Mouse (Mus musculus): ENCODE data around the gene Esp23. TPM values are rescaled to one million over a fixed set of nuclear protein-coding genes. Genes with fewer than 3 reads are reported as not detected.
"Not testable (repeated sequence)": the region's sequence is repeated elsewhere in the genome, so short reads cannot be mapped to it uniquely, and the experiment has no call there.

The Esp23 gene
- polyA plus RNA-seq (2016; fragmentation: Nextera tagmentation; extraction: Ambion mirVana) = not detected in 2 replicates

GRCm38 (mm10) chr17:39076937-39077336, at the start of gene Esp23:
Esp23 (minus strand) TSS chr17:39077037.
- Histone ChIP-seq H3K27ac (replicated peaks) (no peak within 1 kb of the TSS), H3K9me3 (0 out of 2 replicates have a peak, but pooled peaks cover 10% of the 10 kb centered on the region), H3K36me3 (no peaks in the 10 kb centered on the region), H3K9ac (replicated peaks) (no peak within 1 kb of the TSS), H3K4me1 (no peaks in the 10 kb centered on the region), H3K4me2 (replicated peaks) (no peak within 1 kb of the TSS), H3K4me3 (no peak within 1 kb of the TSS), H3K27me3 (no peaks in the 10 kb centered on the region)
- no peak for ATAC-seq (ENCODE audit: low FRiP score, low read depth)
- WGBS = 67% methylated on average over 1 of the region's 1 CpGs

GRCm38 (mm10) chr17:39107126-39107525, 30.3 kb upstream of the Esp23 start:
- ATAC-seq (ENCODE audit: low FRiP score, low read depth); H3K9ac ChIP-seq (replicated peaks); H3K4me1 ChIP-seq; H3K27ac ChIP-seq (replicated peaks); H3K27me3 ChIP-seq; H3K36me3 ChIP-seq; H3K4me3 ChIP-seq; H3K4me2 ChIP-seq (replicated peaks): not testable (repeated sequence)
- H3K9me3 ChIP-seq = peaks cover 29% of the 10 kb centered on the region
- WGBS = 78% methylated on average over 11 of the region's 11 CpGs

- Histone ChIP-seq H3K4me3 (no peak within 1 kb of the TSS), H3K27me3 (no peaks in the 10 kb centered on the region), H3K4me2 (replicated peaks) (no peak within 1 kb of the TSS), H3K36me3 (no peaks in the 10 kb centered on the region), H3K9ac (replicated peaks) (no peak within 1 kb of the TSS), H3K9me3 (0 out of 2 replicates have a peak, but pooled peaks cover 4% of the 10 kb centered on the region), H3K27ac (replicated peaks) (no peak within 1 kb of the TSS), H3K4me1 (no peaks in the 10 kb centered on the region)
- no peak for ATAC-seq (ENCODE audit: low FRiP score, low read depth)
- 94% methylated on average over 1 of the region's 1 CpGs for WGBS
Observed at GRCm38 (mm10) chr17:39095034-39095433, 18.2 kb upstream of the Esp23 start, which contains the start of gene Esp22. Esp22 (plus strand) TSS chr17:39095334.

- Histone ChIP-seq H3K36me3 (no peaks in the 10 kb centered on the region), H3K4me2 (replicated peaks) (no peak overlapping the region), H3K27me3 (no peaks in the 10 kb centered on the region), H3K4me3 (no peak overlapping the region), H3K4me1 (no peaks in the 10 kb centered on the region), H3K9ac (replicated peaks) (no peak overlapping the region), H3K27ac (replicated peaks) (no peak overlapping the region), H3K9me3 (peaks cover 16% of the 10 kb centered on the region; the same call in 1 of the 2 replicates)
- ATAC-seq (ENCODE audit: low FRiP score, low read depth) = no peak
Observed at GRCm38 (mm10) chr17:39063641-39064040, 13.2 kb downstream of the Esp23 start.

- no peak for ATAC-seq (ENCODE audit: low FRiP score, low read depth)
- Histone ChIP-seq H3K36me3 (no peaks in the 10 kb centered on the region), H3K9me3 (0 out of 2 replicates have a peak, but pooled peaks cover 4% of the 10 kb centered on the region), H3K4me2 (replicated peaks) (no peak within 1 kb of the TSS), H3K4me1 (no peaks in the 10 kb centered on the region), H3K4me3 (no peak within 1 kb of the TSS), H3K27ac (replicated peaks) (no peak within 1 kb of the TSS), H3K27me3 (no peaks in the 10 kb centered on the region), H3K9ac (replicated peaks) (no peak within 1 kb of the TSS)
Observed at GRCm38 (mm10) chr17:39043241-39043640, 33.6 kb downstream of the Esp23 start, which contains the start of gene Gm21903. Gm21903 (minus strand) TSS chr17:39043341.

- H3K4me3 ChIP-seq; H3K27ac ChIP-seq (replicated peaks); H3K9me3 ChIP-seq; H3K27me3 ChIP-seq; ATAC-seq (ENCODE audit: low FRiP score, low read depth); H3K4me2 ChIP-seq (replicated peaks); H3K4me1 ChIP-seq; H3K9ac ChIP-seq (replicated peaks); H3K36me3 ChIP-seq: not testable (repeated sequence)
- WGBS = 92% methylated on average over 3 of the region's 3 CpGs
Observed at GRCm38 (mm10) chr17:39036395-39036794, 40.4 kb downstream of the Esp23 start, which contains the start of gene Esp24. Esp24 (plus strand) TSS chr17:39036695.

Other genes with a start within 250 kb of the Esp23 start
- gene Esp24, start 40.3 kb downstream of the Esp23 start, polyA plus RNA-seq (2016; fragmentation: Nextera tagmentation; extraction: Ambion mirVana) = not detected in 2 replicates
- not detected in 2 replicates for gene Gm21903, start 33.7 kb downstream of the Esp23 start, polyA plus RNA-seq (2016; fragmentation: Nextera tagmentation; extraction: Ambion mirVana)
- not detected in 2 replicates for gene Esp22, start 18.3 kb upstream of the Esp23 start, polyA plus RNA-seq (2016; fragmentation: Nextera tagmentation; extraction: Ambion mirVana)